Mouse (Mus musculus) cortical plate, adult 2 months (tissue): Measurements from ENCODE around the gene Zmynd8.

ENCODE experiments used
- CTCF ChIP-seq: fragments of 200-500 bp; IDR thresholded peaks from 2 replicates; pipeline ENCODE4 v1.5.1; 2011; ENCODE audit warnings: mild to moderate bottlenecking, control low read depth, low read length; ENCODE audit not compliant: insufficient read depth; ENCODE audit errors: extremely low read depth
- POLR2A ChIP-seq: fragments of 200-500 bp; IDR thresholded peaks from 2 replicates; pipeline ENCODE4 v1.6.1; 2011; ENCODE audit warnings: mild to moderate bottlenecking, low read length, control low read depth; ENCODE audit not compliant: insufficient read depth; ENCODE audit errors: extremely low read depth

DNA sequence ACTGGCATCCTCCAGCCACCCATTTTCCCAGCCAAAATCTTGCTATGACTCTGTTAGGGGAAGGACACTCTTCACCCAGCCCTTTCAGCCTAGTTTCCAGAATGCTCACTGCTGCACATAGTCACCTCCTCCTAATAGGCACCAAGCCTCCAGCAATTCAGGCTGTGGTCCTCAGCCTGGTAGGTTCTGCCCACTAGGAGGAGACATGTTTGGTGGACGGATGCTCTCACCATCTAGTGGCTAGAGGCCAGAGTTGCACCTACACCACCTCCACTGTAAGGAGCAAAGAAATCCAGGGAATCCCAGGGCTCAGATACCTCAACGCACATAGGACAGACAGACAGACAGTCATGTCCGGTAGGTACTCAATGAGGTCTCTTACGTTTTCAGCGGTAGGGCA is 87.3 kb downstream of the Zmynd8 start:
- TF ChIP-seq CTCF = peak; percentile 66
- TF ChIP-seq POLR2A = no peak
